Mouse (Mus musculus) left cerebral cortex, postnatal 36 days (tissue): ENCODE results near the gene Cse1l. TPM values are rescaled to one million over a fixed set of nuclear protein-coding genes. Genes with fewer than 3 reads are reported as not detected.

ENCODE experiments used
- DNase-seq, 2 experiments: peaks; one replicate each; pipeline ENCODE4 v3.0.0; 2021 to 2022; ENCODE audit warnings: low spot score in 2 of 2, mixed read lengths in 1 of 2
- intact Hi-C: fragments of 180-260 bp; cut with DNase I; formaldehyde crosslinking; loops from one replicate; pipeline ENCODE4 v1.15.1; 2025
- total RNA-seq, 2 experiments: library from RNA; stranded (reverse); gene quantifications; 2 replicates each; pipeline ENCODE4 v1.2.3; 2021

Gene Cse1l
- total RNA-seq: 10 to 100 TPM; 51.4 to 54.9 TPM

GRCm38 (mm10) chr2:166905711-166906522 lies at the start of gene Cse1l:
TSS of gene Cse1l (plus strand) at chr2:166906040.
- DNase-seq: peak; percentile 97 to 98
- intact Hi-C loops: no loop called here

- intact Hi-C loops: no loop called here
- DNase-seq: no peak
Measured at GRCm38 (mm10) chr2:166856366-166856765, 49.5 kb upstream of the Cse1l start.

GRCm38 (mm10) chr2:166857118-166857517 lies 48.7 kb upstream of the Cse1l start:
- intact Hi-C loops: no loop called here
- DNase-seq: no peak

GRCm38 (mm10) chr2:166859214-166859613 lies 46.6 kb upstream of the Cse1l start:
- intact Hi-C loops: no loop called here
- DNase-seq: no peak

- intact Hi-C loops: no loop called here
Measured at GRCm38 (mm10) chr2:166862505-166862904, 43.3 kb upstream of the Cse1l start.

GRCm38 (mm10) chr2:166865476-166865875 lies 40.4 kb upstream of the Cse1l start:
- intact Hi-C loops: no loop called here
- DNase-seq: no peak

More at GRCm38 (mm10) chr2:166862505-166862904, 43.3 kb upstream of the Cse1l start:
- DNase-seq: no peak

- intact Hi-C loops: no loop called here
- DNase-seq: no peak
Measured at GRCm38 (mm10) chr2:166870271-166870865, 35.5 kb upstream of the Cse1l start.

GRCm38 (mm10) chr2:166870899-166871298 lies 34.9 kb upstream of the Cse1l start:
- intact Hi-C loops: no loop called here
- DNase-seq: no peak

- no peak for DNase-seq
- intact Hi-C loops: no loop called here
Measured at GRCm38 (mm10) chr2:166874675-166875280, 31.1 kb upstream of the Cse1l start.

GRCm38 (mm10) chr2:166875561-166875960 lies 30.3 kb upstream of the Cse1l start:
- intact Hi-C loops: no loop called here
- DNase-seq: no peak

GRCm38 (mm10) chr2:166876331-166876730 lies 29.5 kb upstream of the Cse1l start:
- no peak for DNase-seq
- intact Hi-C loops: no loop called here

GRCm38 (mm10) chr2:166885066-166885465 lies 20.8 kb upstream of the Cse1l start:
- intact Hi-C loops: loop anchor here (10.0 kb wide), 1 partner anchor 120 kb away; no protein-coding TSS in a partner anchor
- no peak for DNase-seq

- DNase-seq: no peak
- intact Hi-C loops: loop anchor here (10.0 kb wide), 1 partner anchor 119 kb away; no protein-coding TSS in a partner anchor
Measured at GRCm38 (mm10) chr2:166885619-166886018, 20.2 kb upstream of the Cse1l start.

- no peak for DNase-seq
- intact Hi-C loops: loop anchor here (10.0 kb wide), 1 partner anchor 119 kb away; no protein-coding TSS in a partner anchor
Measured at GRCm38 (mm10) chr2:166886231-166886630, 19.6 kb upstream of the Cse1l start.

- no peak for DNase-seq
- intact Hi-C loops: loop anchor here (10.0 kb wide), 1 partner anchor 117 kb away; no protein-coding TSS in a partner anchor
Measured at GRCm38 (mm10) chr2:166887816-166888215, 18.0 kb upstream of the Cse1l start.

GRCm38 (mm10) chr2:166891366-166891880 lies 14.4 kb upstream of the Cse1l start:
- intact Hi-C loops: no loop called here
- no peak for DNase-seq

GRCm38 (mm10) chr2:166892158-166892680 lies 13.6 kb upstream of the Cse1l start:
- DNase-seq: no peak
- intact Hi-C loops: no loop called here

- intact Hi-C loops: no loop called here
Measured at GRCm38 (mm10) chr2:166893036-166893435, 12.8 kb upstream of the Cse1l start.

GRCm38 (mm10) chr2:166896368-166896767 lies 9.5 kb upstream of the Cse1l start:
- intact Hi-C loops: no loop called here
- DNase-seq: peak in 1 of 2 experiments; percentile 25

More at GRCm38 (mm10) chr2:166893036-166893435, 12.8 kb upstream of the Cse1l start:
- no peak for DNase-seq

- no peak for DNase-seq
Measured at GRCm38 (mm10) chr2:166896974-166897373, 8.9 kb upstream of the Cse1l start.

More at GRCm38 (mm10) chr2:166896974-166897373, 8.9 kb upstream of the Cse1l start:
- intact Hi-C loops: no loop called here
